Mouse (Mus musculus) small intestine, adult 2 months (tissue): Measurements from ENCODE around the gene Sirt7. TPM values are rescaled to one million over a fixed set of nuclear protein-coding genes. Genes with fewer than 3 reads are reported as not detected.

Source experiments
- H3K27ac ChIP-seq: fragments of 200-500 bp; 2 replicates; pipeline ENCODE4 v1.5.1; 2012; ENCODE audit warnings: low read depth, low read length, control low read depth, inconsistent platforms; ENCODE audit not compliant: insufficient read depth
- H3K27me3 ChIP-seq: fragments of 200-500 bp; 2 replicates; pipeline ENCODE4 v1.6.1; 2012; ENCODE audit warnings: mild to moderate bottlenecking, moderate library complexity, low read length, inconsistent platforms; ENCODE audit not compliant: control insufficient read depth, insufficient read depth
- H3K36me3 ChIP-seq: fragments of 200-500 bp; 2 replicates; pipeline ENCODE4 v1.6.1; 2012; ENCODE audit warnings: mild to moderate bottlenecking, low read length, control low read depth, inconsistent platforms; ENCODE audit not compliant: control insufficient read depth, insufficient read depth
- H3K4me1 ChIP-seq: fragments of 200-500 bp; 2 replicates; pipeline ENCODE4 v1.6.1; 2012; ENCODE audit warnings: low read length, inconsistent platforms, mixed read lengths; ENCODE audit not compliant: control insufficient read depth, insufficient read depth, insufficient read length
- H3K4me3 ChIP-seq: fragments of 200-500 bp; 2 replicates; pipeline ENCODE4 v1.5.1; 2012; ENCODE audit warnings: low read depth, mild to moderate bottlenecking, control low read depth, inconsistent platforms, low read length, moderate library complexity
- CTCF ChIP-seq: fragments of 200-500 bp; IDR thresholded peaks from 2 replicates; pipeline ENCODE4 v1.5.1; 2012; ENCODE audit warnings: low read depth, mild to moderate bottlenecking, control low read depth, inconsistent platforms, low read length, moderate library complexity, mixed read lengths; ENCODE audit not compliant: insufficient replicate concordance, insufficient read length; ENCODE audit errors: extremely low read depth
- POLR2A ChIP-seq: fragments of 200-500 bp; IDR thresholded peaks from 2 replicates; pipeline ENCODE4 v1.6.1; 2012; ENCODE audit warnings: low read depth, mild to moderate bottlenecking, control low read depth, inconsistent platforms, low read length, moderate library complexity
- WGBS: fragments of 180-500 bp; shearing (Covaris S2); methylation state at CpG from one replicate; pipeline ENCODE4 v1.1.7; 2018; 5-methylcytosine and 5-hydroxymethylcytosine counted together
- polyA plus RNA-seq: library from polyadenylated mRNA; depleted of rRNA; stranded (reverse); fragments of >200 nt; gene quantifications from 2 replicates; pipeline ENCODE4 v1.2.3, GENCODE M21; 2012

Gene Sirt7
- polyA plus RNA-seq, 1 experiment, result 147 TPM

- H3K4me1 ChIP-seq, result peaks cover 12% of the 10 kb centered on the region
- WGBS, result 9% methylated on average over 30 of the region's 30 CpGs
- TF ChIP-seq CTCF (peak; percentile 71), POLR2A (no peak)
- H3K27me3 ChIP-seq, result no peaks in the 10 kb centered on the region
- peaks cover 48% of the 10 kb centered on the region for H3K36me3 ChIP-seq
- peak overlapping the region; percentile 80 for H3K27ac ChIP-seq
- peak overlapping the region; percentile 95 for H3K4me3 ChIP-seq
Observed at GRCm38 (mm10) chr11:120623961-120624679, 920 bp downstream of the Sirt7 start.

GRCm38 (mm10) chr11:120622805-120623204, 2.2 kb downstream of the Sirt7 start:
- WGBS, result 87% methylated on average over 6 of the region's 6 CpGs
- peaks cover 56% of the 10 kb centered on the region for H3K36me3 ChIP-seq
- H3K4me3 ChIP-seq, result no peak overlapping the region

GRCm38 (mm10) chr11:120620195-120620594, 4.8 kb downstream of the Sirt7 start:
- H3K27me3 ChIP-seq, result no peaks in the 10 kb centered on the region
- 93% methylated on average over 14 of the region's 14 CpGs for WGBS
- H3K4me1 ChIP-seq, result peaks cover 14% of the 10 kb centered on the region
- H3K27ac ChIP-seq, result no peak overlapping the region
- H3K4me3 ChIP-seq, result no peak overlapping the region
- TF ChIP-seq CTCF, result no peak
- no peak for TF ChIP-seq POLR2A
- H3K36me3 ChIP-seq, result peaks cover 54% of the 10 kb centered on the region

More at GRCm38 (mm10) chr11:120622805-120623204, 2.2 kb downstream of the Sirt7 start:
- peaks cover 7% of the 10 kb centered on the region for H3K4me1 ChIP-seq
- no peaks in the 10 kb centered on the region for H3K27me3 ChIP-seq
- TF ChIP-seq CTCF, result no peak
- TF ChIP-seq POLR2A, result no peak
- H3K27ac ChIP-seq, result no peak overlapping the region

GRCm38 (mm10) chr11:120618619-120619535, 6.2 kb downstream of the Sirt7 start:
- H3K36me3 ChIP-seq, result peaks cover 64% of the 10 kb centered on the region
- TF ChIP-seq CTCF, result no peak
- no peak for TF ChIP-seq POLR2A
- no peak overlapping the region for H3K27ac ChIP-seq
- H3K4me1 ChIP-seq, result peaks cover 14% of the 10 kb centered on the region
- no peaks in the 10 kb centered on the region for H3K27me3 ChIP-seq
- no peak overlapping the region for H3K4me3 ChIP-seq
- WGBS, result 88% methylated on average over 25 of the region's 25 CpGs

GRCm38 (mm10) chr11:120617519-120618112, 7.4 kb downstream of the Sirt7 start, which contains the start of gene Pcyt2:
Gene Pcyt2, minus strand, starts transcription at chr11:120617936.
- H3K36me3 ChIP-seq, result peaks cover 65% of the 10 kb centered on the region
- peak within 1 kb of the TSS; percentile 98 for H3K27ac ChIP-seq
- TF ChIP-seq CTCF (no peak), POLR2A (peak; percentile 75)
- peak within 1 kb of the TSS; percentile 74 for H3K4me3 ChIP-seq
- 1% methylated on average over 56 of the region's 56 CpGs for WGBS
- peaks cover 14% of the 10 kb centered on the region for H3K4me1 ChIP-seq
- no peaks in the 10 kb centered on the region for H3K27me3 ChIP-seq

GRCm38 (mm10) chr11:120616617-120617294, 8.3 kb downstream of the Sirt7 start:
- peak overlapping the region; percentile 98 for H3K27ac ChIP-seq
- peak; percentile 42; the same call in 1 of the 2 replicates for TF ChIP-seq POLR2A
- no peak for TF ChIP-seq CTCF
- H3K27me3 ChIP-seq, result no peaks in the 10 kb centered on the region
- peaks cover 67% of the 10 kb centered on the region for H3K36me3 ChIP-seq
- WGBS, result 27% methylated on average over 4 of the region's 4 CpGs
- H3K4me1 ChIP-seq, result peaks cover 14% of the 10 kb centered on the region
- peak overlapping the region; percentile 74 for H3K4me3 ChIP-seq
